Mouse (Mus musculus) E14TG2a.4 (cell line): Measurements from ENCODE around the gene Rdh1.

Experiments used
- CTCF ChIP-seq: conservative IDR thresholded peaks from 2 replicates; pipeline ENCODE4 v1.5.1; 2014; ENCODE audit warnings: low read length
- POU5F1 ChIP-seq: IDR thresholded peaks from 2 replicates; pipeline ENCODE4 v1.6.1; 2014; ENCODE audit warnings: low read length, borderline replicate concordance

GRCm38 (mm10) chr10:127800891-127801290 lies 41.4 kb downstream of the Rdh1 start, which contains the start of gene Rdh16:
- TF ChIP-seq CTCF: no peak
- TF ChIP-seq POU5F1: no peak
